Mouse (Mus musculus) CH12F3 (cell line): Measurements from ENCODE around the gene Rex2.
"Not testable (repeated sequence)": the region's sequence is repeated elsewhere in the genome, so short reads cannot be mapped to it uniquely, and the experiment has no call there.

Source experiments
- in situ Hi-C: fragments of 300-500 bp; cut with MboI; formaldehyde crosslinking; loops from 2 replicates; pipeline ENCODE4 v1.14.3; 2020; ENCODE audit warnings: low sequenced_read_pairs

Rex2 gene

GRCm38 (mm10) chr4:147021550-147021949 is at the start of gene Rex2:
Gene Rex2 (plus strand): TSS chr4:147021850.
- in situ Hi-C loops, result not testable (repeated sequence)

DNA sequence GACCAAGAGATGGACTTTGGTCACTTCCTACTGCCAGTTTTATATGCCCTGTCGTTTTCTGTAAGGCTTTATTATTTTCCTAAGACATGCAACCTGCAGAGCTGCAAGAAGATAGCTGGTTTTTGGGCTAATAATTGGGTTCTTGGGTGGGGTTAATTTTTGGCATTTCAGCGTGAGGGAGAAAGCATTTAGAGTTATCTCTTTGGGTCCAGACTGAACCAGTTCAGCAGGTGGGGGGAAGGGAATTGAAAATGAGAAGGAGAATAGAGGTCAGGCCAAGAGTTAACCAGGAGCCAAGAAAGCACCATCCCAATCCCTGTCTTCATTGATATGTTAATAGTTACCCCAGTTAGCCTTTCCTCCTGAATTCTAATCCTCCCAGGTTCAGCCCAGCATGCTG is 45.1 kb upstream of the Rex2 start:
- in situ Hi-C loops, result not testable (repeated sequence)

DNA sequence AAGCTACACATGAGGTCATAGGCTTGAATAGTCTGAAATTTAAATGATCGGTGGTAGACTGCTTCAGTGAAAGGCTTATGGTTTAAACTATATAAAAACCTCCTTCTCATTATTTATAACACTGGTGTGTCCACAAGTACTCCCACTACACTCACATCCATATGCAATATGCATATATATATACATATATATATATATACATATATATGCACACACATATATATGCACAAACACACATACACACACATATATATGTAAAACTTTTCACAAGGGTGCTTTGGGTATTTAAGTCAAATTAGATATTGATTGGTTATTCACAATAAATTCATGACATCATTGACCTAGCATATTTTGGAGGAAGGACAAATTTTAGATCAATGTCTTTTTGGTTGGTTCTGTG is 3.2 kb upstream of the Rex2 start:
- in situ Hi-C loops, result not testable (repeated sequence)

DNA sequence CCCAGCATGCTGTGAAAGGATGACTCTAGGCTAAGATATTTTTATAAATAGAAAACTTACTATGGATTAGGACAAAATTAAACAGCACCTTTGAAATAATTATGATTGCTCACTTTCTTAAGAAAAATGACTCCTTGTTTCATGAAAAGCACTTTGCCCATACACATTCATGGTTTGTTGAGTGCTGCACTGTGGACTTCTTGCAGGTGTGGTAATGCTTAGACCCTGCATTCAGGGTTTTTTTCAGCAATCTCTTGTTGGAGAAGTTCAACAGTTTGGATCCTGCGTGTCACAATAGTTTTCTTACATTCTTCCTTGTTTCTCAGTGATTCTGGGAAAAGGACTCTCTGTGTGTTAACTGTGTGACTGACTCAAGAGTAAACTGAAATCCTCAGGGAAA is 4.7 kb downstream of the Rex2 start:
- in situ Hi-C loops, result not testable (repeated sequence)

DNA sequence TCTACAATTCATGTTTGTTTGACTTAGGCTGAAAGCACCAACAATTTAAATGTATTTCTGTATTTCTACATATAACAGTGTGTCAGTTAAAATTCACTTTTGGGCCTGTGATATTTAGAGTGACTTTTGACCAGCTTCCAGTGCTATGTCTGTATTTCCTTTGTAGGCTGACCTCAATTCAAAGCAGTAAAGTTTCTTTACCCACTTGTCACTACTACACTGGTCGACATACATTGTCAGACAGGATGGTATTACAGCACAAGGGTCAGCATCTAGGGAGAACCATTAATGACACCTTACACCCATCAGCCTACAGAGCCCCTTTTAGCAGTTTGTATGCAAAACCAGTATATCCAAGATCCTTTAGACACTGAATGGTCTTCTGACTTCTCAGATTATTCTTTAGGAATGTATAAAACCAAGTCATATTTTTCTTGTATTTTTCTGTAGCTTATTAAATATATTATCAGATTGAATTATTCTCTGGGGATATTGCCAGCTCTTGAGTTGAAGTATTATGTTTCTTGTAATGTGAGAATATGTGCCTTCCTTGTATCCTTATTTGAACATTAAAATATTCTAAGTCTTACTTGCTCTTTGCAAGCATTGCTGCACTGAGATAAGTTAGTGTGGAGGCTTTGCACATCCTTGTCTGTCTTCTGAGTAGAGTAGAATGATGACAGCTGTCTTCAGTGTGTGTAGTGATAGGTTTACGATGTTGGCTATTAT is 9.8 kb downstream of the Rex2 start:
- in situ Hi-C loops, result not testable (repeated sequence)

DNA sequence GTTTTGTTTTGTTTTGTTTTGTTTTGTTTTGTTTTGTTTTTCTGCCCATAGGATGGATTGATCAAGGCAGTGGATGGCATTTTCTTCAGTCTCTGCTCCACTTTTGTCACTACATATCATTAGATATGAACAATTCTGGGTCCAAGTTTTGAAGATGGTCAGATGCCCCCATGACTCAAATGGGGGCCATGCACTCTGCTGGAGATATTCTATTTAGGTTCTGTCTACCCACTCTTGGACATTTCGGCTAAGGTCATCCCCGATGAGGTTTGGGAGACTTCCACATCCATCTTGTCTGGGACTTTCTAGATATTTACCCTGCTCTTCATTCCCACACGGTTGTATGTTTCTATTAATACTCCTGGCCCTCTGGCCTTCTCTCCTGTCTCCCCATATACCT is 42.1 kb downstream of the Rex2 start:
- in situ Hi-C loops, result not testable (repeated sequence)

DNA sequence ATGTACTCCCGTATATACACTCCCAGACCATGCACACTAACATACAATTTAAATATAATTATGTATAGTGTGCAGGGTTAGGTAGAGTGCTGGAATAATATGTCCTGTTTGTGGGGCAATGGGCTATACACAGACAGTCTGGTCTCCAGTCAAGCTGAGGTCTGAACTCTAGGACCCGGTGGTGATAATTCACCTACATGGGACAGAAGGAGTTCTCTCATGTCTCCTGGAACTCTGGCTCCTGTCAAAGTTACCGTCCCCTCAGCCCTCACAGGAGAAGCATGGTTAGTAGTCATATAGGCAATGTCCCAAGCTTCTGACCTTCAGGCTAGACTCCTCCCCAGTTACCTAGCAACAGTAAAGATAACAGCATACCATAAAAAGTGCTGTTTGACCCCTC is 44.2 kb downstream of the Rex2 start:
- in situ Hi-C loops, result not testable (repeated sequence)

DNA sequence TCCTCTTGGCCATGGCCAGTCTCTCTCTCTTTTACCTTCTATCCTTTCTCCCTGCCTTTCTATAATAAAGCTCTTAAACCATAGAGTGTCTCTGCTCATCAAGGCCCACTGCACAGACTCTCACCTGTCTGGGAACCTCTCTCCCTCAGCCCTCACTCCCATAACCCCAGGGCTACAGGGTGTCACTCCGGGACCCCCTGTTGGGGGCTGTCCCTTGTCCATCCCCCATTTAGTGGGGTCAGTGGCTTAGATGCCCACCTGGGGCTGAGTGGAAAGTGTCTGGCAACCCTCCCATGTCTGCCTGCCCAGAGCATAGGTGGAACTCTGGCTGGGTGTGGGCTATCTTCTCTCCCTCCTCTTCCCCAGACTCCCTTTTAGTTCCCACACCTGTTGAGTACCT is 44.7 kb downstream of the Rex2 start:
- in situ Hi-C loops, result not testable (repeated sequence)

DNA sequence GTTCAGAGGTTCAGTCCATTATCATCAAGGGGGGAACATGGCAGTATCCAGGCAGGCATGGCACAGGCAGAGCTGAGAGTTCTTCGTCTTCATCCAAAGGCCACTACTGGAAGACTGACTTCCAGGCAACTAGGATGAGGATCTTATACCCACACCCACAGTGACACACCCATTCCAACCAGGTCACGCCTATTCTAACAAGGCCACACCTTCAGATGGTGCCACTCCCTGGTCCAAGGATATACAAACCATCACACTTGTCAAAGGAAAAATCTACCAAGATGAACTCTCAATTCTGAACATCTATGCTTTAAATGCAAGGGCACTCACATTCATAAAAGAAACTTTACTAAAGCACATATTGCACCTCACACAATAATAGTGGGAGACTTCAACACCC is 74.0 kb downstream of the Rex2 start:
- in situ Hi-C loops, result not testable (repeated sequence)

DNA sequence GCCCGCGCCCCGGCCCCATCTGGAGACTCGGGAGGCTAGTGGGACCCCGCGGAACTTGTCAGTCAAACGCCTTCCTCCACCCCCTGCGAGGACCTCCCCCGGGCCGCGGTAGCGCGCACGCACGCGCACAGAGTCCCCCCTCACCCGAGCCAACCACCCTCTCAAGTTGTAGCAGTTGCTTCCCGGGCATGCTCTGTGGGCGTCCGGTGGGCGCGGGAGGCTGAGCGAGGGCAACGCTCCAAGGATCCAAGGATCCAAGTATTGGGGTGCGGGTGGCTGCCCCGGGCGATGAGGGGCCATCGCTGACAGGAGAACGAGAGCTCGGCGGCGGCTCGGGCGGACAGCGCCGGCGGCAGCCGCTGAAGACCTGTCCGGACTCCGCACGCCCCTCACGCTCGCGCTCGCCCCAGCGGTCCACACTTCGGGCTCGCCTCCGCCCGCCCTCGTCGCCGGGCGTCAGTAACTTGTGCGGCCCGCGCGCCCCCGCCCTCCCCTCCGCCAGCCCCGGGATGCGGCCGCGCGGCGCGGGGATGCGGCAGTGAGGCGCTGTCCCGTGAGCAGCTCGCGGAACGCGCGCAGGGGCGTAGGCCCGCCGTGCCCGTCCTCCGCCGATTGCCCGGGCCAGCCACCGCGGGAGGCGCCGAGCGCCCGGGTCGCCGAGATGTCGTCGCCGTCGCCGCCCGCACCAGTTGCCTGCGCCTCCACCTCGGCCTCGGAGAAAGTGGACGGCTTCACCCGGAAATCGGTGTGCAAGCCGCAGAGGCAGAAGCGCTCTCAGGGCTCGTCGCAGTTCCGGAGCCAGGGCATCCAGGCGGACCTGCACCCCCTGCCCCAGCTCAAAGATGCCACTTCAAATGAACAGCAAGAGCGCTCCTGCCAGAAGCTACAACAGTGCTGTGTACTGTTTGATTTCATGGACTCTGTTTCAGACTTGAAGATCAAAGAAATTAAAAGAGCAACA is 80.3 kb downstream of the Rex2 start:
- in situ Hi-C loops, result not testable (repeated sequence)

GRCm38 (mm10) chr4:147103814-147104213 is 82.2 kb downstream of the Rex2 start:
- in situ Hi-C loops, result not testable (repeated sequence)
